Mouse (Mus musculus) embryonic facial prominence, embryonic 10.5 days (tissue): ENCODE results near the gene Gm10188. TPM values are rescaled to one million over a fixed set of nuclear protein-coding genes. Genes with fewer than 3 reads are reported as not detected.

Source experiments
- DNase-seq: peaks from one replicate; pipeline ENCODE4 v3.0.0-alpha.2; 2017; ENCODE audit warnings: low spot score
- H3K27ac ChIP-seq: fragments of 300-500 bp; sonication (generic); replicated peaks from 2 replicates; pipeline ENCODE4 v1.5.1; 2016; ENCODE audit warnings: mild to moderate bottlenecking
- H3K27me3 ChIP-seq: fragments of 300-500 bp; sonication (generic); replicated peaks from 2 replicates; pipeline ENCODE4 v1.6.1; 2016; ENCODE audit warnings: low read depth, mild to moderate bottlenecking; ENCODE audit not compliant: poor library complexity, severe bottlenecking
- H3K36me3 ChIP-seq: fragments of 300-500 bp; sonication (generic); replicated peaks from 2 replicates; pipeline ENCODE4 v1.6.1; 2016; ENCODE audit warnings: mild to moderate bottlenecking, moderate library complexity
- H3K4me1 ChIP-seq: fragments of 300-500 bp; sonication (generic); 2 replicates; pipeline ENCODE4 v1.6.1; 2016
- H3K4me3 ChIP-seq: fragments of 300-500 bp; sonication (generic); 2 replicates; pipeline ENCODE4 v1.5.1; 2016; ENCODE audit warnings: mild to moderate bottlenecking, moderate library complexity
- H3K9me3 ChIP-seq: fragments of 300-500 bp; sonication (generic); 2 replicates; pipeline ENCODE4 v1.6.1; 2016; ENCODE audit warnings: mild to moderate bottlenecking
- WGBS: fragments of 180-500 bp; shearing (Covaris S2); methylation state at CpG from one replicate; pipeline ENCODE4 v1.1.7; 2016; 5-methylcytosine and 5-hydroxymethylcytosine counted together
- polyA plus RNA-seq: library from polyadenylated mRNA; unstranded; fragments of >200 nt; fragmentation: Nextera tagmentation; extraction: Ambion mirVana; gene quantifications from 2 replicates; pipeline ENCODE4 v1.2.1, GENCODE M21; 2016

Gm10188 gene
- polyA plus RNA-seq, 1 experiment from 2014 or later = not detected

GRCm38 (mm10) chr1:132213076-132213475 is 16.5 kb downstream of the Gm10188 start:
- no peak overlapping the region for H3K27ac ChIP-seq
- 40% methylated on average over 6 of the region's 6 CpGs for WGBS
- H3K9me3 ChIP-seq = no peaks in the 10 kb centered on the region
- DNase-seq = no peak
- no peak overlapping the region for H3K4me3 ChIP-seq
- peaks cover 52% of the 10 kb centered on the region for H3K4me1 ChIP-seq
- no peaks in the 10 kb centered on the region for H3K36me3 ChIP-seq
- peaks cover 36% of the 10 kb centered on the region for H3K27me3 ChIP-seq

GRCm38 (mm10) chr1:132212218-132212617 is 17.3 kb downstream of the Gm10188 start:
- DNase-seq = peak; percentile 68
- Histone ChIP-seq H3K27ac (peak overlapping the region; percentile 48; the same call in 1 of the 2 replicates), H3K27me3 (peaks cover 43% of the 10 kb centered on the region), H3K36me3 (no peaks in the 10 kb centered on the region), H3K4me3 (peak overlapping the region; percentile 51), H3K9me3 (no peaks in the 10 kb centered on the region), H3K4me1 (peaks cover 61% of the 10 kb centered on the region)
- 2% methylated on average over 20 of the region's 20 CpGs for WGBS

- peaks cover 40% of the 10 kb centered on the region for H3K27me3 ChIP-seq
- peak overlapping the region; percentile 51; the same call in 1 of the 2 replicates for H3K4me3 ChIP-seq
- H3K4me1 ChIP-seq = peaks cover 66% of the 10 kb centered on the region
- H3K27ac ChIP-seq = no peak overlapping the region
- no peaks in the 10 kb centered on the region for H3K9me3 ChIP-seq
- no peaks in the 10 kb centered on the region for H3K36me3 ChIP-seq
- 42% methylated on average over 12 of the region's 12 CpGs for WGBS
- DNase-seq = no peak
These were observed 17.9 kb downstream of the Gm10188 start for GRCm38 (mm10) chr1:132211672-132212071.

GRCm38 (mm10) chr1:132210922-132211321 is 18.6 kb downstream of the Gm10188 start:
- H3K27me3 ChIP-seq = peaks cover 36% of the 10 kb centered on the region
- H3K36me3 ChIP-seq = no peaks in the 10 kb centered on the region
- no peak overlapping the region for H3K27ac ChIP-seq
- H3K9me3 ChIP-seq = no peaks in the 10 kb centered on the region
- 18% methylated on average over 7 of the region's 7 CpGs for WGBS
- H3K4me3 ChIP-seq = no peak overlapping the region
- peak; percentile 58 for DNase-seq
- peaks cover 73% of the 10 kb centered on the region for H3K4me1 ChIP-seq

- H3K36me3 ChIP-seq = no peaks in the 10 kb centered on the region
- no peak overlapping the region for H3K4me3 ChIP-seq
- H3K27me3 ChIP-seq = peaks cover 36% of the 10 kb centered on the region
- 76% methylated on average over 10 of the region's 10 CpGs for WGBS
- H3K27ac ChIP-seq = no peak overlapping the region
- peaks cover 84% of the 10 kb centered on the region for H3K4me1 ChIP-seq
- DNase-seq = no peak
- no peaks in the 10 kb centered on the region for H3K9me3 ChIP-seq
These were observed 20.2 kb downstream of the Gm10188 start for GRCm38 (mm10) chr1:132209400-132209799.

GRCm38 (mm10) chr1:132208154-132208553 is 21.4 kb downstream of the Gm10188 start:
- Histone ChIP-seq H3K36me3 (no peaks in the 10 kb centered on the region), H3K27ac (peak overlapping the region; percentile 35), H3K27me3 (peaks cover 37% of the 10 kb centered on the region), H3K4me3 (no peak overlapping the region), H3K4me1 (peaks cover 82% of the 10 kb centered on the region), H3K9me3 (no peaks in the 10 kb centered on the region)
- WGBS = 10% methylated on average over 4 of the region's 4 CpGs
- DNase-seq = no peak

GRCm38 (mm10) chr1:132206828-132207227 is 22.7 kb downstream of the Gm10188 start:
- Histone ChIP-seq H3K4me3 (no peak overlapping the region), H3K4me1 (peaks cover 73% of the 10 kb centered on the region), H3K36me3 (no peaks in the 10 kb centered on the region), H3K27me3 (peaks cover 34% of the 10 kb centered on the region), H3K27ac (no peak overlapping the region), H3K9me3 (no peaks in the 10 kb centered on the region)
- WGBS = 83% methylated on average over 3 of the region's 3 CpGs
- DNase-seq = no peak

GRCm38 (mm10) chr1:132205958-132206357 is 23.6 kb downstream of the Gm10188 start:
- Histone ChIP-seq H3K4me3 (no peak overlapping the region), H3K27me3 (peaks cover 34% of the 10 kb centered on the region), H3K9me3 (no peaks in the 10 kb centered on the region), H3K4me1 (peaks cover 74% of the 10 kb centered on the region), H3K27ac (peak overlapping the region; percentile 4), H3K36me3 (no peaks in the 10 kb centered on the region)
- 44% methylated on average over 5 of the region's 5 CpGs for WGBS
- no peak for DNase-seq

GRCm38 (mm10) chr1:132202771-132203170 is 26.8 kb downstream of the Gm10188 start:
- 92% methylated on average over 5 of the region's 5 CpGs for WGBS
- Histone ChIP-seq H3K36me3 (no peaks in the 10 kb centered on the region), H3K4me1 (peaks cover 73% of the 10 kb centered on the region), H3K27me3 (peaks cover 58% of the 10 kb centered on the region), H3K4me3 (no peak overlapping the region), H3K27ac (no peak overlapping the region), H3K9me3 (no peaks in the 10 kb centered on the region)
- DNase-seq = no peak

- Histone ChIP-seq H3K27ac (peak overlapping the region; percentile 72), H3K27me3 (peaks cover 58% of the 10 kb centered on the region), H3K9me3 (no peaks in the 10 kb centered on the region), H3K4me1 (peaks cover 73% of the 10 kb centered on the region), H3K4me3 (no peak overlapping the region), H3K36me3 (no peaks in the 10 kb centered on the region)
- WGBS = 58% methylated on average over 2 of the region's 2 CpGs
- DNase-seq = no peak
These were observed 27.6 kb downstream of the Gm10188 start for GRCm38 (mm10) chr1:132201936-132202335.

GRCm38 (mm10) chr1:132201511-132201860 is 28.1 kb downstream of the Gm10188 start:
- no peak for DNase-seq
- 22% methylated on average over 4 of the region's 4 CpGs for WGBS

GRCm38 (mm10) chr1:132200562-132201510 is 28.7 kb downstream of the Gm10188 start:
- H3K36me3 ChIP-seq = no peaks in the 10 kb centered on the region
- no peaks in the 10 kb centered on the region for H3K9me3 ChIP-seq
- peak overlapping the region; percentile 72 for H3K27ac ChIP-seq
- H3K4me3 ChIP-seq = peak overlapping the region; percentile 39
- peak; percentile 69 for DNase-seq
- peaks cover 73% of the 10 kb centered on the region for H3K4me1 ChIP-seq
- H3K27me3 ChIP-seq = peaks cover 68% of the 10 kb centered on the region
- 9% methylated on average over 11 of the region's 11 CpGs for whole genome bisulfite sequencing

More at GRCm38 (mm10) chr1:132201511-132201860, 28.1 kb downstream of the Gm10188 start:
- H3K9me3 ChIP-seq = no peaks in the 10 kb centered on the region
- peaks cover 63% of the 10 kb centered on the region for H3K27me3 ChIP-seq
- H3K4me1 ChIP-seq = peaks cover 73% of the 10 kb centered on the region
- H3K4me3 ChIP-seq = no peak overlapping the region
- no peaks in the 10 kb centered on the region for H3K36me3 ChIP-seq
- peak overlapping the region; percentile 72 for H3K27ac ChIP-seq

GRCm38 (mm10) chr1:132199934-132200333 is 29.6 kb downstream of the Gm10188 start:
- 10% methylated on average over 12 of the region's 12 CpGs for WGBS
- peak overlapping the region; percentile 39 for H3K4me3 ChIP-seq
- no peak for DNase-seq
- H3K4me1 ChIP-seq = peaks cover 73% of the 10 kb centered on the region
- peak overlapping the region; percentile 72 for H3K27ac ChIP-seq
- no peaks in the 10 kb centered on the region for H3K36me3 ChIP-seq
- H3K9me3 ChIP-seq = no peaks in the 10 kb centered on the region
- peaks cover 77% of the 10 kb centered on the region for H3K27me3 ChIP-seq
